Mouse (Mus musculus): Measurements from ENCODE around the gene Patj.

- TF ChIP-seq CTCF (IDR thresholded peaks at IDR 0.05; ENCODE audit: low read depth) (no peak), EP300 (IDR thresholded peaks at IDR 0.05; ENCODE audit: low read depth) (no peak)
Observed at GRCm38 (mm10) chr4:98718547-98718917, 322.9 kb downstream of the Patj start.

Measured in liver, postnatal 0 days (tissue).